25 mouse cellular contexts compared by ENCODE assay signal in genomic region chr7:112923712-112924111, GRCm38 (mm10). TPM values are rescaled to one million over a fixed set of nuclear protein-coding genes. Genes with fewer than 3 reads are reported as not detected.
DNase-seq lines count a peak whose midpoint lies in the region; ATAC-seq lines count a peak whose summit lies in the region.
"Had no signal": no experiment of that assay in that cellular context is flagged by ENCODE, and none has a peak within 500 bp of the region (broad histone marks: within the 10 kb centered on the region; RNA-seq: fewer than 3 reads in every experiment).

No protein-coding gene starts in this region.

- DNase-seq in hindbrain, embryonic 10.5 days (ENCODE audit: low spot score), result no peak
- DNase-seq in hindbrain, embryonic 14.5 days (ENCODE audit: low spot score), result no peak
- no peak for DNase-seq in kidney, adult 11 months
- DNase-seq in lung, postnatal 10 days, result no peak
- no peak for DNase-seq in midbrain, embryonic 10.5 days (ENCODE audit: low spot score)
- DNase-seq: adrenal gland, adult 8-10 months; adrenal gland, postnatal 14 days; adrenal gland, postnatal 36 days; B cell, adult 2 months; cerebellum, adult 11-12 months; cerebellum, adult 2 months; cerebellum, adult 9-10 months; cerebellum, postnatal 10 days; cerebellum, postnatal 25 days had no signal

- peaks cover 30% of the 10 kb centered on the region for H3K4me1 ChIP-seq in hindbrain, embryonic 10.5 days (replicated peaks)
- H3K4me1 ChIP-seq in hindbrain, embryonic 14.5 days (replicated peaks; ENCODE audit: control insufficient read depth, insufficient read depth, low read length), result peaks cover 3% of the 10 kb centered on the region; the same call in 1 of the 2 replicates
- peaks cover 36% of the 10 kb centered on the region for H3K4me1 ChIP-seq in kidney, embryonic 16.5 days (ENCODE audit: insufficient read depth, low read length)
- H3K4me1 ChIP-seq in lung, embryonic 15.5 days, result peaks cover 30% of the 10 kb centered on the region
- peaks cover 25% of the 10 kb centered on the region for H3K4me1 ChIP-seq in midbrain, embryonic 10.5 days
- H3K4me1 ChIP-seq in midbrain, embryonic 13.5 days (replicated peaks), result peaks cover 16% of the 10 kb centered on the region

- no peaks in the 10 kb centered on the region for H3K9me3 ChIP-seq in hindbrain, embryonic 10.5 days
- no peaks in the 10 kb centered on the region for H3K9me3 ChIP-seq in hindbrain, embryonic 14.5 days (ENCODE audit: control insufficient read depth, low read length)
- no peaks in the 10 kb centered on the region for H3K9me3 ChIP-seq in kidney, embryonic 16.5 days (ENCODE audit: low read length)
- H3K9me3 ChIP-seq in lung, embryonic 15.5 days, result no peaks in the 10 kb centered on the region
- H3K9me3 ChIP-seq in midbrain, embryonic 10.5 days (replicated peaks), result no peaks in the 10 kb centered on the region
- H3K9me3 ChIP-seq in midbrain, embryonic 13.5 days, result no peaks in the 10 kb centered on the region
- H3K9me3 ChIP-seq: embryonic facial prominence, embryonic 10.5 days; embryonic facial prominence, embryonic 12.5 days; forebrain, embryonic 13.5 days had no signal

- no peak overlapping the region for H3K4me3 ChIP-seq in hindbrain, embryonic 10.5 days
- H3K4me3 ChIP-seq in hindbrain, embryonic 14.5 days (replicated peaks; ENCODE audit: low read length), result no peak overlapping the region
- H3K4me3 ChIP-seq in kidney, embryonic 16.5 days (ENCODE audit: low read length), result no peak overlapping the region
- H3K4me3 ChIP-seq in lung, embryonic 15.5 days, result no peak overlapping the region
- H3K4me3 ChIP-seq in midbrain, embryonic 10.5 days, result no peak overlapping the region
- no peak overlapping the region for H3K4me3 ChIP-seq in midbrain, embryonic 13.5 days (replicated peaks)
- H3K4me3 ChIP-seq: embryonic facial prominence, embryonic 10.5 days; embryonic facial prominence, embryonic 12.5 days; forebrain, embryonic 13.5 days had no signal

- no peak for ATAC-seq in hindbrain, embryonic 14.5 days (ENCODE audit: low FRiP score)
- ATAC-seq in kidney, embryonic 16.5 days (ENCODE audit: low FRiP score, low TSS enrichment), result 0 out of 2 replicates have a peak, but pooled peaks have one; percentile 29
- ATAC-seq in lung, embryonic 15.5 days (ENCODE audit: borderline replicate concordance, extremely low read depth, low FRiP score, low TSS enrichment), result peak; percentile 55
- no peak for ATAC-seq in midbrain, embryonic 13.5 days
- ATAC-seq: activated CD4-positive, CD25-positive, alpha-beta regulatory T cell, adult 4 months; CD4-positive, CD25-positive, alpha-beta regulatory T cell, adult 4 months; forebrain, embryonic 13.5 days; Patski had no signal

- no peak overlapping the region for H3K4me2 ChIP-seq in hindbrain, embryonic 14.5 days (replicated peaks)
- H3K4me2 ChIP-seq in kidney, embryonic 16.5 days (replicated peaks; ENCODE audit: low read depth, low read length), result no peak overlapping the region
- H3K4me2 ChIP-seq in lung, embryonic 15.5 days, result no peak overlapping the region
- H3K4me2 ChIP-seq in midbrain, embryonic 13.5 days (replicated peaks), result no peak overlapping the region
- H3K4me2 ChIP-seq: embryonic facial prominence, embryonic 12.5 days; forebrain, embryonic 13.5 days had no signal

- no peaks in the 10 kb centered on the region for H3K36me3 ChIP-seq in hindbrain, embryonic 10.5 days
- H3K36me3 ChIP-seq in hindbrain, embryonic 14.5 days (replicated peaks; ENCODE audit: control insufficient read depth, insufficient read depth), result no peaks in the 10 kb centered on the region
- no peaks in the 10 kb centered on the region for H3K36me3 ChIP-seq in kidney, embryonic 16.5 days (ENCODE audit: insufficient read depth, low read length)
- no peaks in the 10 kb centered on the region for H3K36me3 ChIP-seq in lung, embryonic 15.5 days
- H3K36me3 ChIP-seq in midbrain, embryonic 10.5 days, result no peaks in the 10 kb centered on the region
- H3K36me3 ChIP-seq in midbrain, embryonic 13.5 days, result no peaks in the 10 kb centered on the region
- H3K36me3 ChIP-seq: embryonic facial prominence, embryonic 10.5 days; embryonic facial prominence, embryonic 12.5 days; G1E had no signal

- peaks cover 12% of the 10 kb centered on the region; the same call in 1 of the 2 replicates for H3K27me3 ChIP-seq in hindbrain, embryonic 10.5 days (ENCODE audit: insufficient read depth, poor library complexity, severe bottlenecking)
- no peaks in the 10 kb centered on the region for H3K27me3 ChIP-seq in hindbrain, embryonic 14.5 days (ENCODE audit: control insufficient read depth, insufficient read depth, low read length)
- no peaks in the 10 kb centered on the region for H3K27me3 ChIP-seq in kidney, embryonic 16.5 days (ENCODE audit: insufficient read depth, low read length)
- H3K27me3 ChIP-seq in lung, embryonic 15.5 days, result no peaks in the 10 kb centered on the region
- H3K27me3 ChIP-seq in midbrain, embryonic 10.5 days (ENCODE audit: low read depth, poor library complexity, severe bottlenecking), result peaks cover 5% of the 10 kb centered on the region; the same call in 1 of the 2 replicates
- H3K27me3 ChIP-seq in midbrain, embryonic 13.5 days, result no peaks in the 10 kb centered on the region
- H3K27me3 ChIP-seq: CH12.LX; embryonic facial prominence, embryonic 12.5 days; forebrain, embryonic 13.5 days; Patski had no signal

- no peak overlapping the region for H3K9ac ChIP-seq in hindbrain, embryonic 14.5 days
- H3K9ac ChIP-seq in kidney, embryonic 16.5 days (replicated peaks; ENCODE audit: low read length), result no peak overlapping the region
- H3K9ac ChIP-seq in lung, embryonic 15.5 days, result no peak overlapping the region
- no peak overlapping the region for H3K9ac ChIP-seq in midbrain, embryonic 13.5 days (replicated peaks)
- H3K9ac ChIP-seq: embryonic facial prominence, embryonic 12.5 days; forebrain, embryonic 13.5 days had no signal

- H3K27ac ChIP-seq in hindbrain, embryonic 10.5 days, result peak overlapping the region; percentile 14; the same call in 1 of the 2 replicates
- H3K27ac ChIP-seq in hindbrain, embryonic 14.5 days, result no peak overlapping the region
- peak overlapping the region; percentile 37; the same call in 1 of the 2 replicates for H3K27ac ChIP-seq in kidney, embryonic 16.5 days (ENCODE audit: low read length)
- peak overlapping the region; percentile 80 for H3K27ac ChIP-seq in lung, embryonic 15.5 days
- H3K27ac ChIP-seq in midbrain, embryonic 10.5 days (replicated peaks), result peak overlapping the region; percentile 64
- H3K27ac ChIP-seq in midbrain, embryonic 13.5 days, result no peak overlapping the region
- H3K27ac ChIP-seq: embryonic facial prominence, embryonic 12.5 days; forebrain, embryonic 13.5 days had no signal

- WGBS in hindbrain, embryonic 10.5 days, result 65% methylated on average over 3 of the region's 3 CpGs
- WGBS in hindbrain, embryonic 14.5 days, result 85% methylated on average over 3 of the region's 3 CpGs
- WGBS in kidney, embryonic 16.5 days, result 51% methylated on average over 3 of the region's 3 CpGs
- 41% methylated on average over 3 of the region's 3 CpGs for WGBS in lung, embryonic 15.5 days
- WGBS in midbrain, embryonic 10.5 days, result 74% methylated on average over 3 of the region's 3 CpGs
- WGBS in midbrain, embryonic 13.5 days, result 88% methylated on average over 3 of the region's 3 CpGs

RNA-seq across cellular contexts. Expression of gene Rassf10, which starts 30.1 kb away (rescaled TPM):
- polyA plus RNA-seq in hindbrain, embryonic 10.5 days (2016; fragmentation: Nextera tagmentation; extraction: Ambion mirVana), result 0.51 and 0.92 TPM in 2 replicates
- polyA plus RNA-seq in hindbrain, embryonic 14.5 days (2014; fragmentation: Nextera tagmentation; extraction: Ambion mirVana), result 2.6 and 3.1 TPM in 2 replicates
- 18.3 and 20.4 TPM in 2 replicates for polyA plus RNA-seq in kidney, embryonic 16.5 days (2015; fragmentation: Nextera tagmentation; extraction: Ambion mirVana)
- 22.5 and 25.3 TPM in 2 replicates for polyA plus RNA-seq in lung, embryonic 15.5 days (2015; fragmentation: Nextera tagmentation; extraction: Ambion mirVana)
- polyA plus RNA-seq in midbrain, embryonic 10.5 days (2016; fragmentation: Nextera tagmentation; extraction: Ambion mirVana), result 0.22 and 0.27 TPM in 2 replicates
- 1.9 and 2.4 TPM in 2 replicates for polyA plus RNA-seq in midbrain, embryonic 13.5 days (2015; fragmentation: Nextera tagmentation; extraction: Ambion mirVana)
- polyA plus RNA-seq: activated CD4-positive, CD25-positive, alpha-beta regulatory T cell, adult 4 months; CD4-positive, CD25-positive, alpha-beta regulatory T cell, adult 4 months; G1E; Patski had no signal

Comparison
In these comparisons a context has a peak if more than half of its experiments do, and no peak if none do; other contexts are left out.
1. H3K27ac ChIP-seq: peak in hindbrain, embryonic 10.5 days (single experiment), kidney, embryonic 16.5 days (single experiment), lung, embryonic 15.5 days (single experiment) and midbrain, embryonic 10.5 days (single experiment); none in hindbrain, embryonic 14.5 days (single experiment) and midbrain, embryonic 13.5 days (single experiment).
2. ATAC-seq: peak in kidney, embryonic 16.5 days (single experiment) and lung, embryonic 15.5 days (single experiment); none in hindbrain, embryonic 14.5 days (single experiment) and midbrain, embryonic 13.5 days (single experiment).